Mouse (Mus musculus) G1E (cell line): ENCODE measurements around the gene Thada.

Experiments
- CTCF ChIP-seq: IDR thresholded peaks from 2 replicates; pipeline ENCODE4 v1.5.1; 2012; ENCODE audit warnings: low read depth, low read length, inconsistent platforms, mixed read lengths
- GATA1 ChIP-seq: IDR thresholded peaks from 2 replicates; pipeline ENCODE4 v1.6.1; 2012; ENCODE audit warnings: borderline replicate concordance, low read length, inconsistent platforms, mixed read lengths
- GATA2 ChIP-seq: IDR thresholded peaks from 2 replicates; pipeline ENCODE4 v1.6.1; 2012; ENCODE audit warnings: low read depth, low read length, inconsistent platforms, borderline replicate concordance
- POLR2AphosphoS5 ChIP-seq: IDR thresholded peaks from 2 replicates; pipeline ENCODE4 v1.6.1; 2012; ENCODE audit warnings: low read depth, low read length, inconsistent platforms; ENCODE audit not compliant: insufficient replicate concordance
- TAL1 ChIP-seq: conservative IDR thresholded peaks from 2 replicates; pipeline ENCODE4 v1.6.1; 2012; ENCODE audit warnings: low read depth, low read length, inconsistent platforms, mixed read lengths

GRCm38 (mm10) chr17:84150291-84150690 lies 315.7 kb downstream of the Thada start:
- TF ChIP-seq CTCF (no peak), TAL1 (no peak), GATA1 (no peak), POLR2AphosphoS5 (no peak), GATA2 (no peak)
